Mouse (Mus musculus): Measurements from ENCODE around the gene Supt3.

Gene Supt3

GRCm38 (mm10) chr17:45133501-45134400 lies 356.8 kb downstream of the Supt3 start:
- no peak for DNase-seq (ENCODE audit: low read depth)

- no peak for DNase-seq (ENCODE audit: low read depth)
Observed at GRCm38 (mm10) chr17:45136491-45136890, 359.5 kb downstream of the Supt3 start.

- no peak for DNase-seq (ENCODE audit: low read depth)
Observed at GRCm38 (mm10) chr17:45143043-45143442, 366.1 kb downstream of the Supt3 start.

- DNase-seq (ENCODE audit: low read depth) = no peak
Observed at GRCm38 (mm10) chr17:45144656-45145055, 367.7 kb downstream of the Supt3 start.

- no peak for DNase-seq (ENCODE audit: low read depth)
Observed at GRCm38 (mm10) chr17:45151312-45151929, 374.5 kb downstream of the Supt3 start.

GRCm38 (mm10) chr17:45153721-45154120 lies 376.8 kb downstream of the Supt3 start:
- no peak for DNase-seq (ENCODE audit: low read depth)

GRCm38 (mm10) chr17:45158171-45158691 lies 381.3 kb downstream of the Supt3 start:
- no peak for DNase-seq (ENCODE audit: low read depth)

- DNase-seq (ENCODE audit: low read depth) = peak; percentile 14
Observed at GRCm38 (mm10) chr17:45160651-45161050, 383.7 kb downstream of the Supt3 start.

GRCm38 (mm10) chr17:45165741-45166140 lies 388.8 kb downstream of the Supt3 start:
- no peak for DNase-seq (ENCODE audit: low read depth)
